Mouse (Mus musculus) heart, embryonic 16.5 days (tissue): ENCODE measurements around the gene Rfx1. TPM values are rescaled to one million over a fixed set of nuclear protein-coding genes. Genes with fewer than 3 reads are reported as not detected.

Experiments
- ATAC-seq: fragments of 200-750 bp; cut with Nextera tagmentation; replicated peaks from 2 replicates; pipeline ENCODE4 v1.8.0; 2017; ENCODE audit warnings: moderate number of reproducible peaks; ENCODE audit not compliant: insufficient read depth, low FRiP score; ENCODE audit errors: extremely low read depth
- H3K27ac ChIP-seq: fragments of 300-500 bp; sonication (generic); 2 replicates; pipeline ENCODE4 v1.5.1; 2014; ENCODE audit warnings: mild to moderate bottlenecking, low read length, control low read depth, moderate library complexity
- H3K27me3 ChIP-seq: fragments of 300-500 bp; sonication (generic); 2 replicates; pipeline ENCODE4 v1.6.1; 2014; ENCODE audit warnings: low read length, mixed read lengths; ENCODE audit not compliant: control insufficient read depth, insufficient read depth
- H3K36me3 ChIP-seq: fragments of 300-500 bp; sonication (generic); 2 replicates; pipeline ENCODE4 v1.6.1; 2014; ENCODE audit not compliant: control insufficient read depth, insufficient read depth
- H3K4me1 ChIP-seq: fragments of 300-500 bp; sonication (generic); 2 replicates; pipeline ENCODE4 v1.6.1; 2014; ENCODE audit warnings: low read length, mixed read lengths; ENCODE audit not compliant: control insufficient read depth, insufficient read depth
- H3K4me2 ChIP-seq: fragments of 300-500 bp; sonication (generic); 2 replicates; pipeline ENCODE4 v1.6.1; 2014; ENCODE audit warnings: low read depth, mild to moderate bottlenecking, control low read depth, low read length
- H3K4me3 ChIP-seq: fragments of 300-500 bp; sonication (generic); 2 replicates; pipeline ENCODE4 v1.5.1; 2014; ENCODE audit warnings: mild to moderate bottlenecking, control low read depth, low read length
- H3K9ac ChIP-seq: fragments of 300-500 bp; sonication (generic); 2 replicates; pipeline ENCODE4 v1.6.1; 2014; ENCODE audit warnings: low read length, control low read depth
- H3K9me3 ChIP-seq: fragments of 300-500 bp; sonication (generic); replicated peaks from 2 replicates; pipeline ENCODE4 v1.6.1; 2016; ENCODE audit warnings: low read length; ENCODE audit not compliant: control insufficient read depth
- WGBS: fragments of 180-500 bp; shearing (Covaris S2); extraction: QIAGEN DNeasy Blood & Tissue Kit; methylation state at CpG from one replicate; pipeline ENCODE4 v1.1.7; 2014; 5-methylcytosine and 5-hydroxymethylcytosine counted together
- microRNA counts: library from miRNA; unstranded; fragments of <30 nt; microRNA quantifications from one replicate; lab custom pipeline; 2016
- microRNA-seq: library from miRNA; unstranded; fragments of <30 nt; microRNA quantifications from one replicate; pipeline ENCODE4, GENCODE M21; 2017
- polyA plus RNA-seq: library from polyadenylated mRNA; unstranded; fragments of >200 nt; fragmentation: Nextera tagmentation; extraction: Ambion mirVana; gene quantifications from 2 replicates; pipeline ENCODE4 v1.2.1, GENCODE M21; 2015

Gene Rfx1
- polyA plus RNA-seq, 1 experiment from 2014 or later: 5.9 TPM

GRCm38 (mm10) chr8:84137848-84138247 is 71.2 kb downstream of the Rfx1 start:
- ATAC-seq: no peak

GRCm38 (mm10) chr8:84140838-84141237 is 74.2 kb downstream of the Rfx1 start:
- no peak for ATAC-seq
- no peak overlapping the region for H3K9ac ChIP-seq
- H3K27me3 ChIP-seq: no peaks in the 10 kb centered on the region
- no peak overlapping the region for H3K27ac ChIP-seq
- no peaks in the 10 kb centered on the region for H3K9me3 ChIP-seq
- H3K4me1 ChIP-seq: no peaks in the 10 kb centered on the region
- WGBS: 81% methylated on average over 4 of the region's 4 CpGs
- H3K4me2 ChIP-seq: no peak overlapping the region
- H3K36me3 ChIP-seq: peaks cover 65% of the 10 kb centered on the region
- no peak overlapping the region for H3K4me3 ChIP-seq

More at GRCm38 (mm10) chr8:84137848-84138247, 71.2 kb downstream of the Rfx1 start:
- H3K36me3 ChIP-seq: peaks cover 71% of the 10 kb centered on the region
- H3K4me2 ChIP-seq: no peak overlapping the region
- no peaks in the 10 kb centered on the region for H3K9me3 ChIP-seq
- H3K27me3 ChIP-seq: no peaks in the 10 kb centered on the region
- H3K27ac ChIP-seq: no peak overlapping the region
- H3K4me1 ChIP-seq: no peaks in the 10 kb centered on the region
- no peak overlapping the region for H3K9ac ChIP-seq
- WGBS: 85% methylated on average over 3 of the region's 3 CpGs
- no peak overlapping the region for H3K4me3 ChIP-seq

- no peaks in the 10 kb centered on the region for H3K27me3 ChIP-seq
- H3K9me3 ChIP-seq: no peaks in the 10 kb centered on the region
- no peak overlapping the region for H3K4me2 ChIP-seq
- peaks cover 37% of the 10 kb centered on the region for H3K36me3 ChIP-seq
- peaks cover 14% of the 10 kb centered on the region for H3K4me1 ChIP-seq
- no peak overlapping the region for H3K4me3 ChIP-seq
- WGBS: 87% methylated on average over 8 of the region's 8 CpGs
- no peak overlapping the region for H3K27ac ChIP-seq
- no peak for ATAC-seq
- H3K9ac ChIP-seq: no peak overlapping the region
These were observed 78.1 kb downstream of the Rfx1 start for GRCm38 (mm10) chr8:84144636-84145245.

MicroRNAs within 50 kb of the gene (microRNA counts, 519-probe panel; counts per million panel counts)
- 2,299 counts per million, percentile 45 among the panel's probes with 10 or more counts for microRNA mmu-miR-709 (lab: Ali Mortazavi, UCI)

Small RNAs within 50 kb of the gene (microRNA-seq; reads per million reads assigned to microRNA genes)
- gene Mir709: not detected

Other genes starting within 250 kb of the Rfx1 start
- 8.3 and 8.7 TPM in 2 replicates for gene Adgrl1, start 166.7 kb upstream of the Rfx1 start, polyA plus RNA-seq
- 1.0 and 1.2 TPM in 2 replicates for gene Gm10644, start 111.6 kb upstream of the Rfx1 start, polyA plus RNA-seq
- gene Asf1b, start 111.3 kb upstream of the Rfx1 start, polyA plus RNA-seq: 65.2 and 69.1 TPM in 2 replicates
- 258 and 282 TPM in 2 replicates for gene Prkaca, start 93.8 kb upstream of the Rfx1 start, polyA plus RNA-seq
- gene Samd1, start 69.2 kb upstream of the Rfx1 start, polyA plus RNA-seq: 5.4 and 6.0 TPM in 2 replicates
- gene 1700067K01Rik, start 65.3 kb upstream of the Rfx1 start, polyA plus RNA-seq: 0.89 and 1.1 TPM in 2 replicates
- gene 2210011C24Rik, start 54.7 kb upstream of the Rfx1 start, polyA plus RNA-seq: 0.21 and 0.49 TPM in 2 replicates
- gene Palm3, start 45.4 kb upstream of the Rfx1 start, polyA plus RNA-seq: 1.5 and 2.7 TPM in 2 replicates
- 6.0 and 6.5 TPM in 2 replicates for gene Il27ra, start 24.2 kb upstream of the Rfx1 start, polyA plus RNA-seq
- gene Rln3, start 21.8 kb upstream of the Rfx1 start, polyA plus RNA-seq: 0.24 TPM in 1 of 2 replicates, not detected in the other
- 0.95 and 1.2 TPM in 2 replicates for gene Gm10643, start 1.7 kb upstream of the Rfx1 start, polyA plus RNA-seq
- gene Dcaf15, start 37.9 kb downstream of the Rfx1 start, polyA plus RNA-seq: 5.4 and 6.0 TPM in 2 replicates
- 0.17 and 0.37 TPM in 2 replicates for gene Podnl1, start 59.2 kb downstream of the Rfx1 start, polyA plus RNA-seq
- gene Cc2d1a, start 81.1 kb downstream of the Rfx1 start, polyA plus RNA-seq: 14.8 and 15.4 TPM in 2 replicates
- 1.2 and 1.3 TPM in 2 replicates for gene 4930432K21Rik, start 81.2 kb downstream of the Rfx1 start, polyA plus RNA-seq
- 1.5 and 1.6 TPM in 2 replicates for gene Nanos3, start 118.4 kb downstream of the Rfx1 start, polyA plus RNA-seq
- gene Zswim4, start 170.2 kb downstream of the Rfx1 start, polyA plus RNA-seq: 8.4 and 9.9 TPM in 2 replicates
- gene D8Ertd738e, start 182.9 kb downstream of the Rfx1 start, polyA plus RNA-seq: 297 and 311 TPM in 2 replicates
- gene Mri1, start 190.5 kb downstream of the Rfx1 start, polyA plus RNA-seq: 45.0 and 46.2 TPM in 2 replicates
- gene Ccdc130, start 203.5 kb downstream of the Rfx1 start, polyA plus RNA-seq: 14.9 and 19.4 TPM in 2 replicates